Mouse (Mus musculus): Measurements from ENCODE around the gene Sphk2. TPM values are rescaled to one million over a fixed set of nuclear protein-coding genes. Genes with fewer than 3 reads are reported as not detected.

The Sphk2 gene
- polyA plus RNA-seq, 1 experiment from 2014 or later = 13.7 TPM

GRCm38 (mm10) chr7:45689800-45690199 lies 28.0 kb downstream of the Sphk2 start:
- Histone ChIP-seq H3K36me3 (no peaks in the 10 kb centered on the region), H3K9me3 (replicated peaks) (no peaks in the 10 kb centered on the region), H3K27me3 (peaks cover 4% of the 10 kb centered on the region; the same call in 1 of the 2 replicates), H3K4me3 (no peak overlapping the region), H3K27ac (peak overlapping the region; percentile 64), H3K9ac (no peak overlapping the region), H3K4me2 (no peak overlapping the region), H3K4me1 (replicated peaks) (peaks cover 17% of the 10 kb centered on the region)
- ATAC-seq (replicated peaks; ENCODE audit: insufficient number of reproducible peaks, insufficient read depth, low FRiP score, low read depth) = no peak
- WGBS = 20% methylated on average over 11 of the region's 11 CpGs

GRCm38 (mm10) chr7:45689099-45689498 lies 28.7 kb downstream of the Sphk2 start:
- no peak overlapping the region for H3K27ac ChIP-seq
- no peak overlapping the region for H3K4me3 ChIP-seq
- H3K27me3 ChIP-seq = peaks cover 6% of the 10 kb centered on the region; the same call in 1 of the 2 replicates
- peaks cover 17% of the 10 kb centered on the region for H3K4me1 ChIP-seq (replicated peaks)
- WGBS = 60% methylated on average over 6 of the region's 6 CpGs
- no peaks in the 10 kb centered on the region for H3K9me3 ChIP-seq (replicated peaks)
- ATAC-seq (replicated peaks; ENCODE audit: insufficient number of reproducible peaks, insufficient read depth, low FRiP score, low read depth) = no peak
- H3K36me3 ChIP-seq = no peaks in the 10 kb centered on the region
- no peak overlapping the region for H3K4me2 ChIP-seq
- no peak overlapping the region; the same call in 1 of the 2 replicates for H3K9ac ChIP-seq

- H3K4me3 ChIP-seq = no peak overlapping the region
- H3K27me3 ChIP-seq = peaks cover 6% of the 10 kb centered on the region
- ATAC-seq (replicated peaks; ENCODE audit: insufficient number of reproducible peaks, insufficient read depth, low FRiP score, low read depth) = no peak
- 74% methylated on average over 3 of the region's 3 CpGs for WGBS
- peaks cover 29% of the 10 kb centered on the region for H3K4me1 ChIP-seq (replicated peaks)
- H3K9me3 ChIP-seq (replicated peaks) = no peaks in the 10 kb centered on the region
- H3K27ac ChIP-seq = no peak overlapping the region
- no peaks in the 10 kb centered on the region for H3K36me3 ChIP-seq
- H3K9ac ChIP-seq = no peak overlapping the region
- H3K4me2 ChIP-seq = no peak overlapping the region
Measured at GRCm38 (mm10) chr7:45686841-45687240, 31.0 kb downstream of the Sphk2 start.

GRCm38 (mm10) chr7:45685811-45686210 lies 32.0 kb downstream of the Sphk2 start:
- no peak overlapping the region for H3K9ac ChIP-seq
- no peak for ATAC-seq (replicated peaks; ENCODE audit: insufficient number of reproducible peaks, insufficient read depth, low FRiP score, low read depth)
- no peaks in the 10 kb centered on the region for H3K36me3 ChIP-seq
- no peak overlapping the region for H3K4me2 ChIP-seq
- H3K4me3 ChIP-seq = no peak overlapping the region
- H3K27ac ChIP-seq = no peak overlapping the region
- H3K27me3 ChIP-seq = peaks cover 6% of the 10 kb centered on the region
- peaks cover 39% of the 10 kb centered on the region for H3K4me1 ChIP-seq (replicated peaks)
- no peaks in the 10 kb centered on the region for H3K9me3 ChIP-seq (replicated peaks)
- WGBS = 50% methylated on average over 10 of the region's 10 CpGs

- ATAC-seq (replicated peaks; ENCODE audit: insufficient number of reproducible peaks, insufficient read depth, low FRiP score, low read depth) = no peak
- Histone ChIP-seq H3K4me3 (no peak within 1 kb of the TSS), H3K4me1 (replicated peaks) (peaks cover 38% of the 10 kb centered on the region), H3K27me3 (peaks cover 6% of the 10 kb centered on the region), H3K27ac (no peak within 1 kb of the TSS), H3K9me3 (replicated peaks) (no peaks in the 10 kb centered on the region), H3K9ac (no peak within 1 kb of the TSS), H3K36me3 (no peaks in the 10 kb centered on the region), H3K4me2 (no peak within 1 kb of the TSS)
- WGBS = 79% methylated on average over 7 of the region's 7 CpGs
Measured at GRCm38 (mm10) chr7:45683396-45684050, 34.3 kb downstream of the Sphk2 start, which contains the start of gene Ntn5. Gene Ntn5 (plus strand): TSS chr7:45684022.

GRCm38 (mm10) chr7:45682144-45683126 lies 35.4 kb downstream of the Sphk2 start:
- Histone ChIP-seq H3K4me3 (peak overlapping the region; percentile 15; the same call in 1 of the 2 replicates), H3K4me1 (replicated peaks) (peaks cover 38% of the 10 kb centered on the region), H3K27me3 (peaks cover 6% of the 10 kb centered on the region; the same call in 1 of the 2 replicates), H3K9ac (peak overlapping the region; percentile 46; the same call in 1 of the 2 replicates), H3K9me3 (replicated peaks) (no peaks in the 10 kb centered on the region), H3K27ac (peak overlapping the region; percentile 80), H3K4me2 (peak overlapping the region; percentile 52), H3K36me3 (no peaks in the 10 kb centered on the region)
- 30% methylated on average over 14 of the region's 14 CpGs for WGBS
- ATAC-seq (replicated peaks; ENCODE audit: insufficient number of reproducible peaks, insufficient read depth, low FRiP score, low read depth) = peak; percentile 38; the same call in 1 of the 2 replicates

- H3K27ac ChIP-seq = peak overlapping the region; percentile 80
- peaks cover 6% of the 10 kb centered on the region; the same call in 1 of the 2 replicates for H3K27me3 ChIP-seq
- H3K4me1 ChIP-seq (replicated peaks) = peaks cover 38% of the 10 kb centered on the region
- no peak overlapping the region for H3K9ac ChIP-seq
- no peak overlapping the region for H3K4me2 ChIP-seq
- H3K36me3 ChIP-seq = no peaks in the 10 kb centered on the region
- 63% methylated on average over 8 of the region's 8 CpGs for WGBS
- peak; percentile 48 for ATAC-seq (replicated peaks; ENCODE audit: insufficient number of reproducible peaks, insufficient read depth, low FRiP score, low read depth)
- no peak overlapping the region for H3K4me3 ChIP-seq
- H3K9me3 ChIP-seq (replicated peaks) = no peaks in the 10 kb centered on the region
Measured at GRCm38 (mm10) chr7:45681046-45681736, 36.6 kb downstream of the Sphk2 start.

- no peak overlapping the region for H3K4me3 ChIP-seq
- no peak overlapping the region for H3K4me2 ChIP-seq
- H3K36me3 ChIP-seq = no peaks in the 10 kb centered on the region
- peaks cover 5% of the 10 kb centered on the region; the same call in 1 of the 2 replicates for H3K27me3 ChIP-seq
- H3K9me3 ChIP-seq (replicated peaks) = no peaks in the 10 kb centered on the region
- 59% methylated on average over 14 of the region's 14 CpGs for WGBS
- H3K4me1 ChIP-seq (replicated peaks) = peaks cover 38% of the 10 kb centered on the region
- peak; percentile 69 for ATAC-seq (replicated peaks; ENCODE audit: insufficient number of reproducible peaks, insufficient read depth, low FRiP score, low read depth)
- peak overlapping the region; percentile 80 for H3K27ac ChIP-seq
- no peak overlapping the region for H3K9ac ChIP-seq
Measured at GRCm38 (mm10) chr7:45679966-45680621, 37.7 kb downstream of the Sphk2 start.

GRCm38 (mm10) chr7:45678513-45678912 lies 39.3 kb downstream of the Sphk2 start:
- ATAC-seq (replicated peaks; ENCODE audit: insufficient number of reproducible peaks, insufficient read depth, low FRiP score, low read depth) = no peak
- Histone ChIP-seq H3K9me3 (replicated peaks) (no peaks in the 10 kb centered on the region), H3K4me3 (no peak overlapping the region), H3K36me3 (no peaks in the 10 kb centered on the region), H3K4me1 (replicated peaks) (peaks cover 38% of the 10 kb centered on the region), H3K27ac (no peak overlapping the region), H3K27me3 (no peaks in the 10 kb centered on the region), H3K9ac (no peak overlapping the region), H3K4me2 (no peak overlapping the region)
- WGBS = 89% methylated on average over 14 of the region's 14 CpGs

- no peak for ATAC-seq (replicated peaks; ENCODE audit: insufficient number of reproducible peaks, insufficient read depth, low FRiP score, low read depth)
- no peaks in the 10 kb centered on the region for H3K9me3 ChIP-seq (replicated peaks)
- H3K27me3 ChIP-seq = no peaks in the 10 kb centered on the region
- H3K36me3 ChIP-seq = no peaks in the 10 kb centered on the region
- WGBS = 74% methylated on average over 7 of the region's 7 CpGs
- no peak overlapping the region for H3K4me2 ChIP-seq
- no peak overlapping the region for H3K4me3 ChIP-seq
- H3K27ac ChIP-seq = no peak overlapping the region
- no peak overlapping the region for H3K9ac ChIP-seq
- H3K4me1 ChIP-seq (replicated peaks) = peaks cover 33% of the 10 kb centered on the region
Measured at GRCm38 (mm10) chr7:45677627-45678295, 40.0 kb downstream of the Sphk2 start.
